Mouse (Mus musculus): ENCODE results near the gene C2cd4b.

GRCm38 (mm10) chr9:67725196-67725595 lies 34.0 kb upstream of the C2cd4b start:
- no peak for TF ChIP-seq POLR2A (IDR thresholded peaks at IDR 0.05; ENCODE audit: low read depth, low read length)
- TF ChIP-seq CTCF (IDR thresholded peaks at IDR 0.05; ENCODE audit: extremely low read depth, insufficient read depth, insufficient read length, insufficient replicate concordance): no peak
